Mouse (Mus musculus) right cerebral cortex, adult 18-20 months (tissue): Measurements from ENCODE around the gene Fmnl1.
"Not testable (repeated sequence)": the region's sequence is repeated elsewhere in the genome, so short reads cannot be mapped to it uniquely, and the experiment has no call there.

Source experiments
- DNase-seq: peaks from one replicate; pipeline ENCODE4 v3.0.0; 2022; ENCODE audit warnings: mixed read lengths

Gene Fmnl1

DNA sequence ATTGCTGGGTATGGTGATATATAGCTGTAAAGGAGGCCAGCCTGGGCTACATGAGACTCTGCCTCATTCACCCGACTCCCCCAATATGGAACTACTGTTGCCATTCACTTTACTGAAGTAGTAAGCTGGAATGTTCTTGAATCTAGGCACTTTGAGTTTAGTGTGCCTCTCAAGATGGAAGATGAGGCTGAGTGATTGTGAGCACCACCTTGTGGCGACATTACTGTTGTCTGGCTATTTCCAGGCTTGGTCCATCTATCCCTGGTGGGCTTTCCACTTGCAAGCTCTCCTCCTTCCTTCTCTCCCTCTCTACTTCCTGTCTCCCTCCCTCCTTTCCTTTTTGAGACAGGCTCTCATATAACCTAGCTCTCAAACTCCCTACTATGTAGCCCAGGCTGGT, 14.0 kb downstream of the Fmnl1 start:
- DNase-seq, result no peak

DNA sequence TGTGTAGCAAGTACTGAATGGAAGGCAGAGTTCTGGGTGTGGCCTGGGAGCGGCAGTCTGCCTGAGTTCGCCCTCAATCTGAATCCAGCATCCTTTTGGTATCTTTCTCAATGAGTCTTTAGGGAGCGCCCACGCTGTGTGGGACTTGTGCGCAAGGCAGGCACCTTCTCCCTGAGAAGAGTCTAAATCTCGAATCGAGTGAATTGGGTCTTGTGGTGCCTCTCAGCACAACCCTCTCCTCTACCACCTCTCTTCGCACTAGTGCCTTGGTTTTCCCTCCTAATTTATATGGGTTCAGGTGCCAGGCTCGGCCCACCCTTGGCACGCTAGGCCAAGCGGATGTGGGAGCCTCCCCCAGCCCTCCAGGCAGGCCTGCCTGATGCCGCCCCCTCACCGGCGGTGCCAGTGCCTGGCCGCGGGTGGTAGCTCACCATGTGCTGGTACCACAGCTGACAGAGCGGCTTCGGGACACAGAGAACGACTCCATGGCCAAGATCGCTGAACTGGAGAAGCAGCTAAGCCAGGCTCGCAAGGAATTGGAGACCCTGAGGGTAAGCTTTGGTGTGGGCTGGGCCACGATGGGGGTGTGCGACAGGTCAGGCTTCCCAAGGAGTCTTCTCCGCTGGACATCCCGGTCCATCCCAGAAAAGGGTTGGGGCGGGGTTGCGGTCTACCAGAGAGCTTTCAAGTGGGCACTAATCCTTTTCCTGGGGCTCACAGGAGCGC, 21.5 kb downstream of the Fmnl1 start:
- peak; percentile 89 for DNase-seq

DNA sequence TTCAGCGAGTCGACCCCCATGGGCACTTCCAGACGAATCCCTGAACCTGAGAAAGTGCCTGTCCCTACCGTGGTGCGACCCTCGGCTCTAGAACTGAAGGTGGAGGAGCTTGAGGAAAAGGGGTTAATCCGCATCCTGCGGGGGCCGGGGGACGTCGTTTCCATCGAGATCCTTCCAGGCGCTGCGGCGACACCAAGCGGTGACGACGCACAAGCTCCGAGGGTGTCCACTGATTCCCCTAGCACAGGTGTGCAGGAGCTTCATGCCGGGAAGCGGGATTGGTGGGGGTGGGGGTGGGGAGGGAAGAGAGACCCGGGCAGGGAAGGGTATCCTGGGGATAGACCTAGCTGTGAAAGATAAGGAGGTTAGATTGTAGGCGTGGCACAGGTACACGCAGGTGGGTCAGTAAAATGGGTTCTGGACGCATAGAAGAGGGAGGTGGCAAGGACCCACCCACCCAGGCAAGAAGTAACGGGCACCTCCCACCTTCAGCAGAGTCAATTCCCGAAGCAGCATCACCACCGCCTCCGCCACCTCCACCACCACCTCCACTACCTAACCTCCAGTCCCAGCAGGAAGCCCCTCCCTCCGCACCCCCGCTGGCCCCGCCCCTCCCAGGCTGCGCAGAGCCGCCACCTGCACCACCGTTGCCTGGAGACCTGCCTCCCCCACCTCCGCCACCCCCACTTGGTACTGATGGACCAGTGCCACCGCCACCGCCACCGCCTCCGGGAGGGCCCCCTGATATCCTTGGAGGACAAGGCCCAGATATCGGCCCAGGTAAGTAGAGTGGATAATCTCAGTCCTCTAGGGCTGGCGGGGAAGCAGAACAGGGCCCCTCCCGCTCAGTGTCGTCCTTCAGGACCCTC, 22.3 kb downstream of the Fmnl1 start:
- DNase-seq, result peak; percentile 85

DNA sequence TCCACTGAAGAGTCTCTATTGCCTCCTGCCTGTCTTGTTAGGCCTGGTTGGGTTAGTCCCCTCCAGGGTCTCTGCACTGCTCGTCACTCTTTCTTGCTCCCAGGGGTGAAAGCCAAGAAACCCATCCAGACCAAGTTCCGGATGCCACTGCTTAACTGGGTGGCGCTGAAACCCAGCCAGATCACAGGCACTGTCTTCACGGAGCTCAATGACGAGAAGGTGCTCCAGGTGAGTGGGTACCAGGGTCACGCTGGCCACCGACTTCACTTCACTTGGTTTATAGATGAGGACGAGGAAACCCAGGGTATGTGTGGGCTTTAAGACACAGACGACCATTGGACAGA, 22.9 kb downstream of the Fmnl1 start:
- DNase-seq, result no peak

DNA sequence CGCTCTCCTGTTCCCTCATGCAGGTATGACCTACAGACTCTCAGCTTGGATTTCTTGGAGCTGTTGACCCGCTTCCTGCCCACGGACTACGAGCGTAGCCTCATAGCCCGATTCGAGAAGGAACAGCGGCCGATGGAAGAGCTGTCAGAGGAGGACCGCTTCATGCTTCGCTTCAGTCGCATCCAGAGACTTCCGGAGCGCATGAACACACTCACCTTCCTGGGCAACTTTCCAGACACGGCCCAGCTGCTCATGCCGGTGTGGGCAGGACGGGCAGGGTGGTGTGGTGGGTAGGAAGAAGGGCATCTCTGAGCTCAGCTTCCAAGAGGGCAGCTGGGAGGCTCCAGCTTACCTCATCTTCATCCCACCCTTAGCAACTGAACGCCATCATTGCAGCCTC, 24.3 kb downstream of the Fmnl1 start:
- DNase-seq, result no peak

DNA sequence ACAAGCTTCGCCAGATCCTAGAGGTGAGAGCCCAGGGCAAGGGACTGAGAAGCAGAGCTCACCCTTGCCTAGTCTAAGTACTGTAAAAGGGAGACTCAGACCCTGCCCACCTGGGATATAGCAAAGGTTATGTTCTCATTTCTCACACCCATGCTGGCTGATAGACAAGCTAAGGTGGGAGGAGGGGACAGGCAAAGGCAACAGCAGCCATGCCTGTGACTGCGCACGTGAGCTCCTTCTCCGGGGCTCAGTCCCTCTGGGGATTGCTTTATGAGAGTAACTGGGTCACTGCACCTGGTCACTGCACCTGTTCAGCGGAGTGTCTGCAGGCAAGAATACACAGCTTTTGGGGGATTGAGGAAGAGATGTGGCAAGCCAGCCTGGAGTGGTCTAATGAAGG, 24.7 kb downstream of the Fmnl1 start:
- no peak for DNase-seq

DNA sequence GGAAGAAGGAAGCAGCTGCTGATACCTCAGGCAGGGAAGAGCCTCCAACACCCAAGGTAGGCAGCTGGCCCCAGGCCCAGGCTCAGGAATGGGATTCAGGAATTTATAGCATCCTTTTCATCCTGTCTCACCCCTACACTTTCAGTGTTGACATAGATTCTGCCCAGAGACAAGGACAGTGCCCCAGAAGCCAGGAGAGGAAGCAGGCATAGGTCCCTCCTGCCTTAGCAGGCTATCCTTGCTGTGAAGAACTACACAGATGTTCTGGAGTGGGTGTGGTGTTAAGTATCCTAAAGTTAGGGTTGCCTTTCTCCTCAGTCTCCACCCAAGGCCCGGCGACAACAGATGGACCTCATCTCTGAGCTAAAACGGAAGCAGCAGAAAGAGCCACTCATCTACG, 26.4 kb downstream of the Fmnl1 start:
- DNase-seq, result peak; percentile 84

DNA sequence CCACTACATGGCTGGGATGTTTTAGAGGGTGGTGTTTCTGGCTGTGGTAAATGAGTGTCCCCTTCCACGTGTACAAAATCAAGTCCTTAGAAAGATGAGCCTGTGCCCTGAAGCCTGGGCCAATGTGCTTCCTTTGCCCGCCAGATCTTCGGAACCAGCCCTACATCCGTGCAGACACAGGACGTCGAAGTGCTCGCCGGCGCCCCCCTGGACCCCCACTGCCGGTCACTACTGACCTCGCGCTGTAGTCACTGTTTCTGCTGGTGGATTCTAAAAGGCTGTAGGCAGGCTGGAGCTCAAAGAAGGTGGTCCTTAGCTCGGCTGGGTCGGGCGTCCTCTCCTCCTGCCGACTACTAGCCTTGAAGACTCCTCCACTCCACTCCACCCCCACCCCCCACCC, 27.4 kb downstream of the Fmnl1 start:
- DNase-seq, result no peak

DNA sequence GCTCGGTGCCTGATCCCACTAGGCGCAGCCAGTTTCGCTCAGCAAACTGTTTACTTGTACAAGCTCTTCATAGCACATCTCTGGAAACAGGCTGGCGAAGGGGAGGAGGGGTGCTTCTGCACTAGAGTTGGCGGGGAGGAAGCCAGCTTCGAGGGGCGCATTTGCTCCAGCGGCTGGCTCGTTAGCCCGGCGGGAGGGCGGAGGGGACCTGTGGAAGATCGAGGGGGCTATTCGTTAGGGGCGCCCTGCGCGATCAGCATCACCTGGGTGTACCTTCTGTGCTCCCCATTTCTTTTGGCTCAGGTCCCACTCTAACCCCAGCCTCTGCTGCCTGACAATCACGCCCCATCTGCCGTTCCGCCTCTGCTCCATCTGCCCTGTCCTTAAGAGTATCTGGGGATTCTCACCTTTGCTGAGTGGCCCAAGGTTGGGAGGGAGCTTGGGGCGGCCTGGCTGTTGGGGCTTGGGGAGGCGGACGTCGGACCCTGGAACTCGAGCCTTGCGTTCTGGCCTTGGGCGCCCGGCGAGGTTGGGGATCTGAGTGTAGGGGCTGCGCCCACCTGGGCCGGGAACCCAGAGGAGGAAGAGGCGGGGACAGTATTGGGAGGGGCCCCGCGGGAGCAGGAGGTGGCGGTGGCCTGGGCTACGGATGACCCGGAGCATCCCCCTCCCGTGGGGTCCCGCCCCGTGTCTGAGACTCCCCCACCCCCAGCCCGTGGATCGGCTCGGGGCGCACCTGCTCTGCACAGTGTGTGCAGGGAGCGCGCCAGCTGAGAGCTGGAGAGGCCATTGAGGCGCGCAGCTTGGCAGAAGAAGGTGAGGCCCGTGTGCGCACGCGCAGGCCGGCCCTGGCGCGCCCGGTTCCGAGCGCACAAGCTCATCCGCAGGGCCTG, 28.2 kb downstream of the Fmnl1 start:
- DNase-seq, result peak; percentile 88

DNA sequence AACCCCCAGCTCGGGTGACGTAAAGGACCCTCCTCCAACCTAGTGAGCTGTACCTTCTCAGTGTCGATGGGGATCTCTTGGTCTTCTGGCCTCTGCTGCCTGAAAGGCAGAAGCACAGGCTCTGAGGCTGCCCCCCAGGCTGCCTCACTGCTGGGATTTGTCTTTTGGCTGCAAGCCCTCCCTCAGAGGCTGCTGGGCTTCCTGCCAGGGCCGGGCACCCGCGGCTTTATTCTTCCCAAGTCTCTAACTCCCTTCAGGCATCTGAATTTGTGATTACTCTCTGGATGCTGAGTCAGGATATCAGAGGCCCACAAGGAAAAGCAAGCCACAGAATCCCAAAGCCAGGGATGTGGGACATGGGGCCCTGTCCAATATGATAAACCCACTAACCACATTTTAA, 30.8 kb downstream of the Fmnl1 start:
- peak; percentile 83 for DNase-seq

DNA sequence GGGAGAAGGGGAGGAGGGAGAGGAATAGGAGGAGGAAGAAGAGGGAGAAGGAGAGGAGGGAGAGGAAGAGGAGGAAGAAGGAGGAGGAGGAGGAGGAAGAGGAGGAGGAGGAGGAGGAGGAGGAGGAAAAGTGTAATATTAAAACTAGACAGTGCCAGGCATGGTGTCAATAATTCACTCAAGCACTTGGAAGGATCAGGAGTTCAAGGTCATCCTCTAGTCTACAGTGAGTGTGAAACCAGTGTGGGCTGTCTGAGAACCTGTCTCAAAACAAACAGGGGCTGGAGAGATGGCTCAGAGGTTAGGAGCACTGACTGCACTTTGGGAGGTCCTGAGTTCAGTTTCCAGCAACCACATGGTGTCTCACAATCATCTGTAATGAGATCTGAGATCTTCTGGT, 31.5 kb downstream of the Fmnl1 start:
- DNase-seq, result no peak

DNA sequence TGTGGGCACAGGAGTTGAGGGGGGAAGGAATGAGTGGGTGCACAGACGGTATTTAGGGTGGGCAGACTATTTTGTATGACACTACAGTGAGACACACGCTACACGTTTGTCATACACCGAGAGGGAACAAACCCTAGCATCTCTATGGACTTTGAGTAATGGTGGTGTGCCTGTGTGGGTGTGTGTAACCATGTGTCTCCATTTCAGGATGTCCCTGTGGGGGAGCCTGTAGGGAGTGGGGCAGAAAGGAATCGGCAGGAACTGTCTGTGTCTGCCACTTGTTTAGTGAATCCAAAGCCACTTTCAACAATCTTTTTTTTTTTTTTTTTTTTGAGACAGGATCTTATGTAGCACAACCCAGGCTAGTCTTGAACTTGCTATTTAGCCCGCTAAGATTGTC, 35.3 kb downstream of the Fmnl1 start:
- peak; percentile 55 for DNase-seq

DNA sequence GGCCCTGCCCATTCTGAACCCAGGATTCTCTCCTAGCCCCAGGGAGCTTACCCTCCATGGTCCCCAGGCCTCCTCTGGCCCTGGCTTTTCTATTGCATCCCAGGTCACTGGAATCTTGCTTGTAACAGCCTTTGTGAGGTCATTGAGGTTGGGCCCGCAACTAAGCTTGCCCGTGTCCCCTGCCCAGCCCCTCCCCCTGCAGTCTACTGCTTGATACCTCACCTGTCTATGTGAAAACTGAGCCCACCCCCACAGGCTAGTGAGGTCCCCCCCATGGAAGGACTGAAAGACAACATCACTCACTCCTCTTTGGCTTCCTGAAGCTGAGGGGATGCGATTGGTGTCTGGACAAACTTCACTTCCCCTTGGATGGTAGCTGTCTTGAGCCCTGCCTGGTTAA, 37.6 kb downstream of the Fmnl1 start, which contains the start of gene 1700023F06Rik:
Gene 1700023F06Rik, minus strand, starts transcription at position 101 of the 400 bp plus-strand sequence.
- DNase-seq, result no peak

DNA sequence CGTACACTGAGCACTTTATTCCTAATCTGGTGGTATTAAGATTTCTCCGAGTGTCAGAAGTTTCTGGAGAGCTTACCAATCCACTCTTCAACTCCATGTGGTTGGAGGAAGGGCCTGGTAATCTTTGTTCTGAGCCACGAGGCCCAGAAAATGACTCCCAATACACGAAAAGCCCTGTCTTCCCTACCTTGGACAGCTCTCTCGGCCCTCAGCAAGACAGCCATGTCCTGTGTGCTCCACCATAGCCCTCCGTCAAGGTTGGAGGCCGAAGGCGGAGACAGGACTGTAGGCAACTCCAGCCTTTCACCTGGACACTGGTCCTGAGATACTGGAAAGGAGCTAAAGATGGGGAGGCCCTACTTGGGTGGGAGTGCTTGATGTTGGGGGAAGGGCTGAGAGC, 39.4 kb downstream of the Fmnl1 start:
- no peak for DNase-seq

DNA sequence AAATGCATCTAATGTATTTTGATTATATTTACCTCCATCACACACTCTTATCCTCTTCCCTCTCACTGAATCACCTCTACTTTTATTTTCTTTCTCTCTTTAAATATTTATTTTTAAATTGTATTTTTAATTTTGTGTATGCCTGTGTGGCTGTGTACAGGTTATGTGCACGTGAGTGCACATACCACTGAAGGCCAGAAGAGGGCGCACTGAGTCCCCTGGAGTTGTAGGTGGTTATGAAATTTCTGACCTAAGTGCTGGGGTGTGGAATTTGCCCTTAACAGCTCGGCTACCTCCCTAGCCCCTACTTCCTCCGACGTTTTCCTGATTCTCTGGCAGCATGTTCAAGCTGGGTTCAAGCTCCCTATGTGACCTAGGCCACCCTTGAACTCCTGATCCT, 42.8 kb downstream of the Fmnl1 start:
- no peak for DNase-seq

DNA sequence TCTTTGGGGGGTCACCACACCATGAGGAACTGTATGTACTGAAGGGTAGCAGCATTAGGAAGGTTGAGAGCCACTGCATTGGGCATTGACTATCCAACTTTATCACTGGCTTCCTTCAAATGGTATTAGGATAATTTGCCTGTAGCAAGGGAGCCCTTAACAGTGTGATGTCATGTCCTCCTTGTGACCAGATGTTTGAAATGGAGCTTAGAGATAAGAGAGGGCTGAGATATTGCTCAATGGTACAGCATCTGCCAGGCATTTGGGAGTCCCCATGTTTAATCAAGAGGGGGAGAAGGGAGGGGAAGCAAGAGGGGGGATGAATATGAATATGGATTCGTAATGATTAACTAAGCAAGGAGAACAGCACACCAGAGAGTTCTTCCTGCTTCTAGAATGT, 44.4 kb downstream of the Fmnl1 start:
- no peak for DNase-seq

DNA sequence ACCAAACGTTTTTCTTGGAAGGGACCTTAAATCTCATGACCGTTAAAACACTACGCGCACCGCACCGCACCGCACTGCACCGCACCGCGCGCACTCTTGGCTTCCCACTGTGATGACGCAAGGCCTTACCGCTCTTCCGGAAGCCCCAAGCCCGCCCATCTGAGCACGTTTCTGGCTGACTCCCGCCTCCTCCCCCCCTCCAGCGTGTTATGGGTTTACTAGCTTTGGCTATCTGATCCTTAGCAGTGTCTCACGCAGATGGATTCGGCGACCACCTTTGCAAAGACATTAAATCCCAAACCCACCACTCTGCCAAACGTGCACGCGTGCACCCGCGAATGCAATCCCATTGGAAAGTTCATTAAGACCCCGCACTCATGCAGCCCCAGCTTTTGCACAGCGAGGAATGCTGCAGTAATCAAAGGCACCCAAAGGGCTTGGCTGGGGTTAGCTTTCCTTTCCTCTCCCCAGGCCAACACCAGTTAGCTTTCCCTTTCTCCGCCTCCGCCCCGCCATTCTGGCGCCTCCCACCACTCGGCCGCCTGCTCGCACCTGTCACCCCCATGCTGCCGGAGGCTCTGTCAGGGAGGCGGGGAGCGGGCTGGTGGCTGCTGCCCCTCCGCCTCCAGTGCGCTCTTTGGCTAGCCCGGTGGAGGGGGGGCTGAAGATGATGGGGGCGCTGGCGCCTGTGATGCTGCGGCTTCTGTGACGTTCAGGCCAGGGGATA, 47.0 kb downstream of the Fmnl1 start, which contains the start of gene Spata32:
Gene Spata32, minus strand, starts transcription at position 643 of the 727 bp plus-strand sequence.
- DNase-seq, result peak; percentile 76

DNA sequence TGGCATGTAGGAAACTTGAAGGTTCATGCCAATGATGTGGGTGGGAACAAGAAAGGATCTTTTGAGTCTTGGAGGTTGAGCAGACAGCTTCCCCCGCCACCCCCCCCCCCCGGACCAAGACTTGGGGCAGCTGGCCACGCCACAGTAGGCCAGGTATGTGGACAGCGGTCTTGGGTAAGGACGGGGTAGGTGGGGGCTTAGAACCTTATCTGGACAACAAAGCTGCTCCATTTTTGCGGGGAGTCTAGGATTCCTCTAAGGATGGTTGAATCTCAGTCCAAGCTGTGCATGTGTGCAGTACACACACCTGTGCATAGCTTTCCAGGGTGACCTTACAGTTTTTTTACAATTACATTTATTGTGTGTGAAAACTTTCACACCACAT, 47.6 kb downstream of the Fmnl1 start:
- DNase-seq, result no peak

DNA sequence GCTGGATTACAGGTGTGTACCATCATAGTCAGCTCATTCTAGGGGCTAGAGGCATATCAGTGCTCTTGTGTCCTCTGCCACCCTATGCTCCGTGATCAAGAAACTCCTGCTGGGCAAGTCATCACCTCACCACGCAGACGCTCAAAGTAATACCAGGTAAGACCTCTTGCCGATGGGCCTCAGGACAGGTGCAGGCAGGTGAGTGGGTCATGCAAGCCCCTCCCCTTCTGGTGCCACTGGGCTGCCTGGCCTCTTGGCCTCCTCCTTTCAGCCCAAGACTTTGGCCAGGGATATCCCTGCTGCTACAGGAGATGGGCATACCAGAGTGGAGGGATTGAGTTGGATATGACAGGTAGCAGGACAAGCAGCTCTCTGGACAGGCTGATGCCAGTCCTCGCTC, 48.4 kb downstream of the Fmnl1 start:
- DNase-seq, result no peak

DNA sequence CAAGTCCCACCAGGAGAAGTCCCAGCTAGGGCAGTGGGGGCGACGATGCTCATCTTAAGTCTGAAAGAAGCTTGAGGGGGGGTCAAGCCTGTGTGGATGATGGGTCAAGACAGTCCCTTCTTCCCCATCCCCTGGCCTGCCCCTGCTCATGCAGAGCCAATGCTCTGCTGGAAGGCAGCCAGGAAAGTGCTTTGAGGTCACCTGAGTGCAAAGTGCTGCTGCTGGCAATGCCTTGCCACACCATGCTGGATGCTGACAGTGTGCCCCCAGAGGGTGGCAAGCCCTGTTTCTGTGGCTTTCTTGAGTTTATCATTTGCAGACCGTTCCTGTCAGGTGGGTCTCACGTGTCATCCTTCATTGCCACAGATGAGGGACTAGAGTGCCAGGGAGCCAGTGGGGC, 49.1 kb downstream of the Fmnl1 start:
- DNase-seq, result no peak

DNA sequence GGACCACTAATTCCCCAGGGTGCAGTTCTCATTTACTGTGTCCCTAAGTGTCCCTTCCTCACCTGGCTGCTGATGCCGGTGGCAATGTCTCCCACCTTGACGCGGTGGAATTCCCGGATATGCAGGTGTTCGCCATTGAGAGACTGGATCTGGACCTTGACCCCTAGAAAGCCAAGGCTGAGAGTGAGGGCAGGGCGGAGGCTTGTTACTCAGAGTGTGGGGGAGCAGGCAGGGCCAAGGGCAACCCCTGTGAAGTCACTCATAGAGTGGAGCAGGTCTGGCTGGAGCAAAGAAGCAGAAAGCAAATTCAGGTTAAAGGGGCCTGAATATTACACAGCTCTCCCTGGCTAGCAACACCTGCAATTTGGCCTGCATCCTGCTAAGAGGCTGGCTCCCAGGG, 50.5 kb downstream of the Fmnl1 start:
- DNase-seq, result no peak

DNA sequence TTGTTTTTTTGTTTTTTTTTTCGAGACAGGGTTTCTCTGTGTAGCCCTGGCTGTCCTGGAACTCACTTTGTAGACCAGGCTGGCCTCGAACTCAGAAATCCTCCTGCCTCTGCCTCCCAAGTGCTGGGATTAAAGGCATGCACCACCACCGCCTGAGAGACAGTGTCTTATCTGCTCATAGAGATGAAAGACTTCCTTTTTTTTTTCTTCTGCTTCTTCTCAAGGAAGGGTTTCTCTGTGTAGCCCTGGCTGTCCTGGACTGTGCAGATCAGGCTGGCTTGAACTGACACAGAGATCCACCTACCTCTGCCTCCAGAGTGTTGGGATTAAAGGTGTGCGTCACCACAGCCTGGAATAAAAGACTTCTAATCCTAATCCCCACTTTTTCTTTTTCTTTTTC, 51.8 kb downstream of the Fmnl1 start:
- DNase-seq, result not testable (repeated sequence)

DNA sequence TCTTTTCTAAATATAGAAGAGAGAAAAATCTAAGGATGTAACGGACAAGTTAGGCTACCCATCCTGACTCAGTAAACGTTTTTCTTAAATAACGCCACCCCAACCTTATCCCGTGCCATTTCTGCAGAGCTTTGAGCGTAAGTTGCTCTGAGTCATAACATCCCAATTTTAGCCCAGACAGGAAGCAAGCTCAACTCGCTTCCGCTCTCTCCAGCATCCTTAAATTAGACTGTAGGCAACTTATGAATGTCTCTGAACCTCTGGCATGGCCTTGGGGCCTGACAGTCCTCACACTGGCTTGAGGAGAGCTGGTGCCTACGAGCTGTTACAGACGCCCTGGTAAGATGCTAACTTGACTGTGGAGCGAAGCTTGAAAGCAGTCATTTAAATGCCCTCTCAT, 52.5 kb downstream of the Fmnl1 start:
- peak; percentile 63 for DNase-seq
